Mouse (Mus musculus): Measurements from ENCODE around the gene 4930539E08Rik.

Gene 4930539E08Rik

GRCm38 (mm10) chr17:28915060-28915628 is at the start of gene 4930539E08Rik:
TSS of gene 4930539E08Rik (minus strand) at chr17:28915324.
- in situ Hi-C loops (cut with MboI): no loop called here

DNA sequence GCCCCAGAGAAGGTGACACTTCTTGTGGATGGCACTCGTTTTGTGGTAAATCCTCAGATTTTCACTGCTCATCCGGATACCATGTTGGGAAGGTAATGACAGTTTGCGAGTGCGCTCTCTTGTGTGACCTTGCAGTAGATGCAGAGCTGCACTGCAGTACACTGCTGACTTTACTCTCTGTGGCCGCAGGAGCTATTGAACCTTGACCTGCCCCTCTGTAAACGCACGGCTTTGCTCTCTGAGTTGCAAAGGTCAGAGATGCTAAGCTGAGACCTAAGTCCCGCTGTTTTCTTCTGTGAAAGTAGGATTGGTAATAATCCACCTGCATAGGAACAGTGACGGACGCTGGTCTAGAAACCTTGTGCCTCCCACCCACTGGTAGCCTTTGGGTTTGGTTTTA is 46.5 kb upstream of the 4930539E08Rik start:
- in situ Hi-C loops (cut with MboI): no loop called here

DNA sequence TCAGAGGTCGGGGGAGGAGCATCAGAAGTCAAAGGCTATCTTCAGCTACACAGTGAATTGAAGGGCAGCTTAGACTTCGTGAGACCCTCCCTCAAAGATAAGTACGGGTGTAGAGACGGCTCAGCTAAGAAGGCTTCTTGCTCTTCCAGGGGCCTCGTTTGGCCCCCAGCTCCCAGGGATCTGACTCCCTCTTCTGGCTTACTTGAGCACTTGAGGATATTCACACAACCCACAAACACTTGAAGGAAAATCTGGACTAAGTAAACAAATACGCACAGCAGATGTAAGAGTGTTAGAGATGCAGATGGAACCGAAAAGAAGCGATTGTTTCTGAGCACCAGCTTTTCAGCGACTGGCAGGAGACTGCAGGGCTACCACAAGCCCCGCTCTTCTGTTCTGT is 45.5 kb upstream of the 4930539E08Rik start:
- in situ Hi-C loops (cut with MboI): no loop called here

GRCm38 (mm10) chr17:28954416-28954815 is 39.3 kb upstream of the 4930539E08Rik start:
- in situ Hi-C loops (cut with MboI): no loop called here

DNA sequence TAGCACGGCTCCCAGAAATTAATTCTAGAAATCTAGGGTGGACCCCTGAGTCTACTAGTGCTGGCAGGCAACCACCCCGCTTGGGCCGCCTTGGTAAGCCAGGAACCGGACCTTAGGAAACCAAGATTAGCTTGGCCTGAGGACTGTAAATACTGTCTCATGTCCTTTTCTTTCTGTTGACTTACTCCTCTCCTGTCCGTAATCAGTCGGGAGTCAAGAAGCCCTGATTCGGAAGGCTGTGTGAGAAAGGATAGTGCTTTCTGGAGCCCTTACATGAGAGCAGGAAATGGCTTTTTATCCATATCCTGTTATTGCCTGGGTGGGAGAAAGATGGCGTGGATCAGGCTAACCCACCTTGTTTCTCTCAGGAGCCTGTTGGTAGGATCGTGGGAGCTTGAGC is 38.1 kb upstream of the 4930539E08Rik start:
- in situ Hi-C loops (cut with MboI): no loop called here

- in situ Hi-C loops (cut with MboI): no loop called here
These were observed 37.0 kb upstream of the 4930539E08Rik start, which contains the start of gene Kctd20 for GRCm38 (mm10) chr17:28951831-28952799. TSS of gene Kctd20 (plus strand) at chr17:28951950.

DNA sequence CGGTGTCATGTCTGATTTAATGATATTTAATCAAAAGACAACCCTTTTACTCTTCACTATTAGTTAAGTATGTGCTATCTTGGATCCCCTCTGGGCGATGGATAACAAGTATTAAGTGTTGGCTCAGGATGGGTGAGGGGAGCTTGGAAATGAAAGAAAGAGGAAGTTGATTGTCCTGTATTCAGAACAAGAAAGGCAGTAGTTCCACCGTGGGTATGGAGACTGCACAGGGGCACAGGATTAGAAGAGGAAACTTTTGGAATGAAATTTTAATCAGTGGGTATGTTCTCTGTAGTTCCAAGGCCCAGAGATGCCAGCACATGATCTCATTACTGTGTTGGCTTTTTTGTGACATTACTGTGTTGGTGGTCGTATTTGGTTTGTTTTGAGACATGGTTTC is 35.6 kb upstream of the 4930539E08Rik start:
- in situ Hi-C loops (cut with MboI): no loop called here

DNA sequence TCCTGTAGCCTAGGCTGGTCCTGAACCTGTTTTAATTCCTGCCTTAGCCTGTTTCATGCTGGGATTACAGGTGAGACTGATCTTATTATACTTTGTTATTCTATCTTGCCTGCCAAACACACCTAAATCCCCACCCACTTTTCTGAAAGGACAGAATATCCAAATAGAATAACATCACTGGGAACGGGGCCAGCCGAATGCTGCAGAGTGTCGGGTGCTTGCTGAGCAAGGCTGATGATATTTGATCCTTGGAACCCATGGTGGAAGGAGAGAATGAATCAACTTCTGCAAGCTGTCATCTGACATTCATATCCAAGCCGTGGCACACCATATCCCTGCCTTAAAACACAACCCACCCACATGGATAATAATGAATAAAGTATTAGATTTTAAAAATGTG is 33.5 kb upstream of the 4930539E08Rik start:
- in situ Hi-C loops (cut with MboI): no loop called here

DNA sequence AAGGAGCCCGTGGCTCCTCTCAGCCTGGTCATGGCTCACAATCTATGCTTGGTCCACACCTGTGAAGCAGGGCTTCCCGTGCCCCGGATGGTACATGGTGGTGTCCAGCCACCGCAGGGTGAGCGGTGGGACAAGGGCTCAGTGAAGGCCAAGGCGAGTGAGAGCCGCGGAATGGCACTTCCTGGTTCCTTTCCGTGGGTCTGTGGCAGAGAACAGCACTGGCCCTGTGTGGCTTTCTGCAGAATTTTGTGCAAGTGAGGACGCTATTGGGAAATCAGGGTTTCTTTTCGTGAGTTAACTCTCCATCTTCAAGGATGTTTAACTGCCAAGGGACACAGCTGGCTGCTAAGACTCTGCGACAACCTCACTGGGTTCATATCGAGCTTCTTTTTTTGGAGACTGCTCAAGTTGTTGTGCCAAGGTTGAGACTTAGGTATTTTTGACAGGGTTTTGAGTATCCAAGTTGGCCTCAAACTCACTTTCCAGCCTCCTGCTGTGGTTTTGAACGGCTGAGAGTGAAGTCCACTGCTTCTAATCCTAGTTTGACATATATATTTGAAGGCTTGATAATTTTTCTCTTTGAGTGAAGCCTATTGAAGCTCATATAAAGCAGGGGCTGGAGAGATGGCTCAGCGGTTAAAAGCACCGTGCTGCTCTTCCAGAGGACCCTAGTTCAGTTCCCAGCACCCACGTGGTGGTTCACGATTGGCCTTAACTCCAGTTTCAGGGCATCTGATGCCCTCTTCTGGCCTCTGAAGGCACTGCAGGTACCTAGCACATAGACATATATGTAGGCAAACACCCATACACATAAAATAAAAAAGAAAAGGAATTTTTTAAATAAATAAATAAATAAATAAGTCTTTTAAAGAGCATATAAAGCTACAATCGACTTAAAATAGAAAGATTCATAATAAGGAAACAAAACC is 32.2 kb upstream of the 4930539E08Rik start:
- in situ Hi-C loops (cut with MboI): no loop called here

DNA sequence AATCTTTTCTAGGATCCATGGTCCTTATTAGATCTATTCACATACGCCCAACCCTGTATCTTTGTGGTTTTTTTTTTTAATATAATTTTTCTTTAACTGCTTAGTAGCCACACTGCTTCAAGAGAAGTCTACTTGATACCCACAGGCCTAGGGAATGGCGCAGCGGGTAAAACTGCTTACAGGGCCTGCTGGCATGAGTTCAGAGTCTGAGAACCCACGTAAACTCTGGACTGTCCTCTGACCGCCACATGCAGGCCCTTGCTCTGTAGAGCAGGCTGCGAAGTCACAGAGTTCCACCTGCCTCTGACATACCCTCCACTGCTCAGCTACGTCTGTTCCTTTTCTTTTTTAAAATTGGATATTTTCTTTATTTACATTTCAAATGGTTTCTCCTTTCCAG is 29.4 kb upstream of the 4930539E08Rik start:
- in situ Hi-C loops (cut with MboI): no loop called here

DNA sequence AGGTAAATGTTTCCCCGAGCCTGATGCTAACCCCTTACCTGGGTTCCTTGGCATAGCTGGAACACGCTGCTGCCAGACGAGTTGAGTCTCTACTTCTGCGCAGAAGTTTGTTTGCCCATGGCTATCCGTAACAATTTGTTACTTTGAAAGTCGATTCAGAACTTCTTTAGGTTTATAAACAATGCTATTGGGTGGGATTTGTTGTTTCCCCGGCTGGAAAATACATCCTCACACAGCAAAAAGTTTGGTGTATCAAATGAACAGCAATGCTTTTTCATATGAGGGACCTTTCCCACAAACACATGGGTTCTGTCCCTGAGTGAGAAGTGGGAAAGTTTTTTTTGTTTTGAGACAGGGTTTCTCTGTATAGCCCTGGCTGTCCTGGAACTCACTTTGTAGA is 28.6 kb upstream of the 4930539E08Rik start, which contains the start of gene Pxt1:
TSS of gene Pxt1 (minus strand) at position 101 of the 400 bp plus-strand sequence.
- in situ Hi-C loops (cut with MboI): no loop called here

DNA sequence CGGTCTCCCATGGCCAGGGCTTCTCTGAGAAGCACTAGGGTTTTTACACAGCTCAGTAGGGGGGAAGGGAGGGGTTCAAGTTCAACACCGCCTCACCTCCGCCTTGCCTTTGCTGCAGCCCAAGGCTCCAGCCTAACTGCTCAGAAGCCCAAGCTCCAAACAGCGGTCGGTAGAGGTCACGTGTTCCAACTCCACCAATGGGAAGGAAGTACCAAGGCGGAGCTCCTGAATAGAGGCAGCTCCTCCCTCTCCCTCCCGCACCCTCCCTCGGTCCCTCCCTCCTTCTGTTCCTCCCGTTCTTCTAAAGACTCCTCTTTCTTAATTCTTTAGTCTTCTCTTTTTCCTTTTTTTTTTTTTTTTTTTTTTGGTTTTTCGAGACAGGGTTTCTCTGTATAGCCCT is 27.0 kb upstream of the 4930539E08Rik start:
- in situ Hi-C loops (cut with MboI): no loop called here

DNA sequence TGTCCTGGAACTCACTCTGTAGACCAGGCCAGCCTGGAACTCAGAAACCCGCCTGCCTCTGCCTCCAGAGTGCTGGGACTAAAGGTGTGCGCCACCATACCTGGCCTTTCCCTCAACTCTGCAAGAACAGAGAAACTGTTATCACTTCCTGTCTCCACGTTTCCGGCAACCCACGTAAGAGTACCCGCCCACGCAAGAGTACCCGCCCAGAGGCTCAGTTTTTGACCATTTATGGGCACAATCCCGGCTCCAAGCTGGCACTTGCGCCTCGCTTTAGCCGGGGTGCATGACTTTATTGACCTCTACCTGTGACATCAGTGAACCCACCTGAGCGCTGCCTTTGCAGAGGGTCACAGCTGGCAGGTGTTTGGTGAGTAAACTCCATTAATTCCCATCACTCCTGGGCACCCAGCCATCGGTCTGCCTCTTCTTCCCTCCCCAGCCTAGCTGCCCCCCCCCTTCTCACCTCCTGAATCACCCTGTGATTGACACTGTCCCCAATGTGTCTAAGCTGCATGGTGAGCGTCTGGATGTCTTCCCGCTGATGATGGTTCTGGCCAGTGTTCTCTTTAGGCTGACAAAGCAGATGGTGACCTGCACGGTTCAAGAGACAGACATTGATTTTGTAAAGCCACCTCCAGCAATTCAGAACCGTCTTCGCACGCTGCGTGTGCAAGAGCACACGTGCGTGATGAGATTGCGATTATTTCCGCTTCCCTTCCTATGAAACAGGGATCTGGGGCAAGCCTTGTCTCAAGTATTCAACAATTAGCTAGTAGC is 25.8 kb upstream of the 4930539E08Rik start:
- in situ Hi-C loops (cut with MboI): no loop called here

- in situ Hi-C loops (cut with MboI): no loop called here
These were observed 21.7 kb upstream of the 4930539E08Rik start for GRCm38 (mm10) chr17:28936622-28937345.

DNA sequence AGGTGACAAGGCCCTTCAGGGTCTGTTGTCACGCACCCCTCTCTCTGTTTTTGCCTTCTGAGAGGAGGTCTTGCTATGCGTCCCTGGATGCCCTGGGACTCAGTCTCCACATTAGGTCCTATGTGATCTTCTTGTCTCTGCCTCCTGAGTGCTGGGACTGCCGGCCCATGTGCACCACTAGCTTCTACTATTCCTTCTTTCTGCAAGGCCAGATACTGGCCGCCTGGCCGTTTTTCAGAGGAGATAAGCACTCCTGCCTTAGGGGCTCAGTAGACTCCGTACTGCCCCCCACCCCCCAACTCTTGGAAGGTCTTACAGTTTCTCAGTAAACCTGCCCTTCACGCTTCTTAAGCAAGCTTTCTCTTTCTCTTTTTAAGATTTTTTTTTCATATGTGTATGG is 21.0 kb upstream of the 4930539E08Rik start:
- in situ Hi-C loops (cut with MboI): no loop called here

DNA sequence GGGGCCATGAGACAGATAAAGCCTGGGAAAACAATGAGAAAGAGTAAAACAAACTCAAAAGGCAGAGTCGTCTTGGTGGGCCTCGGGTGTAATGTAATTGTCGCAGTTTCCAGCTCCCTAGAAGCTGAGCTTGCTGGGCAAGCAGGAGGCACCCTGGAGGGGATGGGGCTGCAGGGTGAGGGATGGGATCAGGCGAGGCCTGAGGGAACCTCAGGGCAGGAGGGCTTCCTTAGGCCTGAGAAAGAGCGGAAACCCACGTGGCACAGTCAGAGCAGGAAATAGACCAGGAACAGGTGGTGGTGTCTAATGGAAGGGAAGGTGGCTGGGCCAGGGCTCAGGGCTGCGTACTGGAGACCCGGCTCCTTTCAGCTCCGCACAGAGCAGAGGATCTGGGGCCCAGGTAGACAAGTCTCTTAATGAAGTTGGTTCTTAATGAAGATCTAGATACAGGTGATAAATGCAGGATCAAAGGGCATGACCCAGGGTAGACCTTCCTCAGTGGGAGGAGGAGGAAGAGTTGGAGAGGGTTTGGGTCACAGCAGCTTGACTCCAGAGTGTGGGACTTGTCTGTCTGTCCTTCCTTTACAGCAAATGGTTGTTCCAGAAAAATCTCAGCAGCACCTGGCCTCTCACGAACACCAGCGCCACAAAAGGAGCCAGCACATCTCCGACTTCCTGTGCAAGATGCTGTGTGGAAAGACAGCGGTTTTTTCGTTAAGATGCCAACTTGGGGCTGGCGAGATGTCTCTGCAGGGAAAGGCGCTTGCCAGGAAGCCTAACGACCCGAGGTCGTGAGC is 19.2 kb upstream of the 4930539E08Rik start:
- in situ Hi-C loops (cut with MboI): no loop called here

DNA sequence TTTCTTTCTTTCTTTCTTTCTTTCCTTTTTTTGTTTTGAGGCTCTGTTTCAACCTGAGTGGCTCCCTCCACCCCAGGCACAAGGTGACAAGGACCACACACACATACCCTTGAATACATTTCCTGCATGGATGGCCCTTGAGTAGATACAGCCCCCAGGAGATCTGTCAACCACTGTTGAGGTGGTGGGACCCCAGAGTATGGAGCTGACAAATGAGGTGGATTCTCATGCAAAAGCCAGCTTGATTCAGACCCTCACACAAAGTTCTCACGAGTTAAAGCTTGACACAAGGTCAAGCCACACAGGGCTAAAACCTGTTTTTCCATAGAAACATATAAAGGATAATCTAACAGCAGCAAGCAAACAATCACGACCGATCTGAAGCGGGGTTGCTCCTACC is 17.1 kb upstream of the 4930539E08Rik start:
- in situ Hi-C loops (cut with MboI): no loop called here

DNA sequence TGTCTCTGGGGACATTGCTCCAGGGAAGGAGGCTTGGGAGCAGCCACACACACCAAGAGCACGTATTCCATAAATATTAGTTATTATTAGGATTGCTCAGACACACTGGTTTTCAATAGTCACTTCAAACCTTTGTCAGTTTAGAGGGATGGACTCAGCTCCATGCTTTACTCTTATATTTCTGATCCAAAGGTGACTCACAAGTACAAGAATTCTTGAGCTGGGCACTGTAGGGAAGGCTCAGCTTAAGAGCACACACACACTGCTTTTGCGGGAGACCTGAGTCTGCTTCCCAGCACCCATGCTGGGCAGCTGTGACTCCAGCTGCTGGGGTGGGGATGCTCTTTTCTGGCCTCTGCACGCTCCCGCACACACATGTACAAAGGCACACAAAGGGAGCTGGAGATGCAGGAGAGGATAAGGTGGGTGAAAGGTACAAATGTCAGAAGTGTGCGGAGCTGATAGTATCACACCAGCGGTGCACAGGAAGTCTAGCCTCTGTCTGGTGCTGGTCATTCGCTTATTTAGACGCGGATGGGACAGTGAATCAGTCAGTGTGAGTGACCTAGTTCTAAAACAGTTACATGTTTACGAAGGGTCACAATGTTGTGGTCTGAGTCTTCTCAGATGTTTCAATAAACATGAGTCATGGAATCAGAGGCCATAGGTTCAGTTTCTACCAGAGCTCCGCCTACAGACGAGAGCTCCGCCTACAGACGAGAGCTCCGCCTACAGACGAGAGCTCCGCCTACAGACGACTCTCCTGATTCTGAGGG is 16.5 kb upstream of the 4930539E08Rik start:
- in situ Hi-C loops (cut with MboI): no loop called here

Data from mature B cell (primary cell).